Mouse (Mus musculus): ENCODE measurements at regions not wholly inside any gene's neighbourhood (a gene's known extent, or its start where the extent isn't known, plus 50 kb on each side); places are given as distances from the start of the nearest gene placed in this dataset.
"Not testable (repeated sequence)": the region's sequence is repeated elsewhere in the genome, so short reads cannot be mapped to it uniquely, and the experiment has no call there.

DNA sequence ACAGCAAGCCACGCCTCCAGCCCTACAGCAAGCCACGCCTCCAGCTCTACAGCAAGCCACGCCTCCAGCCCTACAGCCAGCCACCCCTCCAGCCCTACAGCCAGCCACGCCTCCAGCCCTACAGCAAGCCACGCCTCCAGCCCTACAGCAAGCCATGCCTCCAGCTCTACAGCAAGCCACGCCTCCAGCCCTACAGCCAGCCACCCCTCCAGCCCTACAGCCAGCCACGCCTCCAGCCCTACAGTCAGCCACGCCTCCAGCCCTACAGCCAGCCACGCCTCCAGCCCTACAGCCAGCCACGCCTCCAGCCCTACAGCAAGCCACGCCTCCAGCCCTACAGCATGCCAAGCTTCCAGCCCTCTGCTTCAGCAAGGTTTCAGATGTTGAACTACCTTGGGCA lies 145.8 kb upstream of the Arglu1 start:
- TF ChIP-seq TBP (conservative IDR thresholded peaks at IDR 0.05; ENCODE audit: low read depth, low read length); MAFK (IDR thresholded peaks at IDR 0.05; ENCODE audit: insufficient replicate concordance, low read length); POLR2A (IDR thresholded peaks at IDR 0.05; ENCODE audit: low read depth, low read length); CTCF (conservative IDR thresholded peaks at IDR 0.05 in 1 of 2, IDR thresholded peaks at IDR 0.05 in 1 of 2; ENCODE audit: low read depth in 2 of 2, low read length in 2 of 2); EP300 (IDR thresholded peaks at IDR 0.05; ENCODE audit: low read length); SIN3A (IDR thresholded peaks at IDR 0.05; ENCODE audit: low read length); RCOR1 (conservative IDR thresholded peaks at IDR 0.05; ENCODE audit: low read depth, low read length); UBTF (IDR thresholded peaks at IDR 0.05; ENCODE audit: low read depth, low read length); CHD2 (IDR thresholded peaks at IDR 0.05; ENCODE audit: low read length); NELFE (IDR thresholded peaks at IDR 0.05; ENCODE audit: low read depth, low read length); MAX (IDR thresholded peaks at IDR 0.05; ENCODE audit: low read length); GABPA (IDR thresholded peaks at IDR 0.05; ENCODE audit: insufficient replicate concordance, low read depth, low read length); ZNF384 (IDR thresholded peaks at IDR 0.05; ENCODE audit: low read depth, low read length): not testable (repeated sequence)

All from CH12.LX (cell line).